Mouse (Mus musculus) limb, embryonic 10.5 days (tissue): ENCODE measurements at regions not wholly inside any gene's neighbourhood (a gene's known extent, or its start where the extent isn't known, plus 50 kb on each side); places are given as distances from the start of the nearest gene placed in this dataset.
A peak's percentile ranks its signal among the peaks of the same experiment; 100 is the strongest.

Source experiments
- DNase-seq: peaks from one replicate; pipeline ENCODE4 v3.0.0-alpha.2; 2017; ENCODE audit warnings: low spot score
- H3K27ac ChIP-seq: fragments of 300-500 bp; sonication (generic); 2 replicates; pipeline ENCODE4 v1.5.1; 2016; ENCODE audit warnings: mild to moderate bottlenecking
- H3K27me3 ChIP-seq: fragments of 300-500 bp; sonication (generic); 2 replicates; pipeline ENCODE4 v1.6.1; 2016; ENCODE audit warnings: low read depth, mild to moderate bottlenecking; ENCODE audit not compliant: poor library complexity, severe bottlenecking
- H3K36me3 ChIP-seq: fragments of 300-500 bp; sonication (generic); 2 replicates; pipeline ENCODE4 v1.6.1; 2016; ENCODE audit warnings: mild to moderate bottlenecking, moderate library complexity
- H3K4me1 ChIP-seq: fragments of 300-500 bp; sonication (generic); 2 replicates; pipeline ENCODE4 v1.6.1; 2016
- H3K4me3 ChIP-seq: fragments of 300-500 bp; sonication (generic); 2 replicates; pipeline ENCODE4 v1.5.1; 2016; ENCODE audit warnings: mild to moderate bottlenecking, moderate library complexity
- H3K9me3 ChIP-seq: fragments of 300-500 bp; sonication (generic); replicated peaks from 2 replicates; pipeline ENCODE4 v1.6.1; 2016; ENCODE audit warnings: mild to moderate bottlenecking
- WGBS: fragments of 180-500 bp; shearing (Covaris S2); methylation state at CpG from one replicate; pipeline ENCODE4 v1.1.7; 2016; 5-methylcytosine and 5-hydroxymethylcytosine counted together

DNA sequence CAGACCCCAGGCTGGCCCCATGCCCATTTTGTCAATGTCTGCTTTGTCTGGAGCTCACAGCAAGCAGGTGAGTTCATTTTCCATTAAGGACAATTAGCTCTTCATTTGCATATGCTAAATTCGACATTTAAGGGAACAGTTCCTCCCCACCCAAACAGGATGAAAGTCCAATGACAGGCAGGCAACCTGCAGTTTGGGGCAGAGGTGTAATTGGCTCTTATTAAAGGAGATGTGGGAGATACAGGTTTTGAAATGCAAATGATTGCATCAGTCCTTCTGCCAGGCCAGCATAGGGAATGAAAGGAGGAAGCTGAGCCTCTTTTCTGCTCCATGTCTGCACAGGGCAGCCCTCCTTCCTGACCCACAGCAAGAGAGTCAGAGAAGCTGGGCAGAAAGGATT, 96.2 kb upstream of the Zmiz1 start:
- WGBS = 9% methylated on average over 1 of the region's 1 CpGs
- no peak for DNase-seq
- Histone ChIP-seq H3K27me3 (no peaks in the 10 kb centered on the region), H3K36me3 (no peaks in the 10 kb centered on the region), H3K27ac (no peak overlapping the region), H3K4me1 (peaks cover 8% of the 10 kb centered on the region; the same call in 1 of the 2 replicates), H3K4me3 (no peak overlapping the region), H3K9me3 (no peaks in the 10 kb centered on the region)

DNA sequence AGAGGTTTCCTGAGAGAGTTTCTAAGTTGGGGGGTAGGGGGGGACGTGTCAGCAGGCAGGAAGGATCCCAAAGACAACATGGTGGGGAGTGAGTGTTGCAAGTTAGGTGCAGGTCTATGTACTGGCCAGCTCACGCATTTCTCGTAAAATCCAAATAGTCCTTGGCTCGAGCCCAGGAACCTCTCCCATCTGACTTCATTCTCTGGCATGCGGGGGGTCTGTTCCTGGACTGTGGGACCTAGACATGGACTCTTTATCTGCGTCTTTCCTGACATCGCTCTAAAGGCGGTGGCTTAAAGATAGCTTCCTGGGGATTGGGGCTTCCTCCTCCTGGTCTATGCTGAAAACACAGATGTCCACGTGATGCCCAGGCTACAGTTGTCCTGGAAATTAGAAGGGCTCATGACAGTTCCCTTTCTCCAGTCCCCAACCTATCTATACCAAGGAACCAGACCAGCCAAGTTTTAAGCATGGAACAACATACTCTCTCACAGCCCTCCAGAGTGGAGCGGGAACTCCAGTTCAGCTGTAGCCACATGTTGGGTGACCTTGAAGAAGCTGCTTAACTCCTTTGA, 93.7 kb upstream of the Zmiz1 start:
- DNase-seq = no peak
- no peak overlapping the region for H3K27ac ChIP-seq
- H3K27me3 ChIP-seq = no peaks in the 10 kb centered on the region
- H3K4me1 ChIP-seq = peaks cover 3% of the 10 kb centered on the region; the same call in 1 of the 2 replicates
- H3K9me3 ChIP-seq = no peaks in the 10 kb centered on the region
- H3K4me3 ChIP-seq = no peak overlapping the region
- 89% methylated on average over 10 of the region's 10 CpGs for WGBS
- peaks cover 2% of the 10 kb centered on the region; the same call in 1 of the 2 replicates for H3K36me3 ChIP-seq

DNA sequence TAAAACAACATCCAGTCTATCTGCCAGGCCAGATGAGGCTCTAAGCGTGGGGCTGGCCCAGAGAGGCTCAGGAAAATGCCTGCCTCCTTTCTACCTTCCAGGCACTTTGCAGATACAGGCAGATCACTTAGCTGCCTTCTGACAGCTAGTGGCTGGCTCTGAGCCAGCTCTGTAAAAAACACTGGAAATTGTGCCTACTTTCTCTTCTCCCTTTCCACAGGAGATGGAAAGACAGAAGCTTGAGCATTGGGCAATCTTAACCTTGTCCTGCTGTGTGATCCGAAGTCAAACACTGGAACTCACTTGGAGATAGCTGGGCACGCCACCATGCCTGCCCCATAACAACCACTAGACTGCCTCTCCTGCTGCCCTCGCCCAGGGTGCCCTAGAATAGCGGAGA, 93.0 kb upstream of the Zmiz1 start:
- Histone ChIP-seq H3K4me3 (no peak overlapping the region), H3K36me3 (peaks cover 2% of the 10 kb centered on the region; the same call in 1 of the 2 replicates), H3K27me3 (no peaks in the 10 kb centered on the region), H3K4me1 (peaks cover 10% of the 10 kb centered on the region; the same call in 1 of the 2 replicates), H3K9me3 (no peaks in the 10 kb centered on the region), H3K27ac (no peak overlapping the region)
- WGBS = 86% methylated on average over 5 of the region's 5 CpGs
- no peak for DNase-seq

DNA sequence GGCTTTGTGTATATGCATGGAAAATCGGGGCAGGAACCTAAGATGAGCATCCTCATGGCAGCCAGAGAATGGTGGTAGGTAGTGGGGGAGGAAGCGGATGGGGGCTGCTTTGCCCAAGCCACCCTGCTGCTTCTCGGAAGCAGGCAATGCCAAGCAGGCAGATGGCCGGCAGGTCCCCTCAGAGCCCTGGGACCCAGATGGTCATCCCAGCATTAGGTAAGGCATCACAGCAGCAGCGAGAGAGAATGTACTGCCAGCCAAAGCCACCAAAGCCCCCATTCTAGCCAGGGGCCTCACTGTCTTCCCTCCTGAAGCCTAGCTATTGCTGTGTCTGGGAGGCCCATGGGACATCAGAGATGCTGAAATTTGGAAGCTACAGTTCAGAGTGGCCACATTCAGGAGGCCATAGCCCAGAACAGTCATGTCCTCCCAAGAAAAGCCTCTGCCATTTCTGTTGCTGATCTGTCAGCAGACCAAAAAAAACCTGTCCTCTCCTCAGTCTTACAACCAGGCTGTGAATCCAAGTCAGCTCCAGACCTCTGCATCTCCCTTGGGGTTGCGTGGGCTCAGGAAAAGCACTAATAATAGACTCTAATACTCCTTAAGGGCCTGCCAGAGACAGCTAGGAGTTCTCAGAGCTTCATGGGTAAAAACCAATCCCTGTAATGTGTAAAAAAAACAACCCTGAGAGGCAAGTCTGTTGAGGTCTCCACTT, 88.5 kb upstream of the Zmiz1 start:
- WGBS = 96% methylated on average over 6 of the region's 6 CpGs
- DNase-seq = no peak
- Histone ChIP-seq H3K4me1 (peaks cover 28% of the 10 kb centered on the region), H3K36me3 (peaks cover 2% of the 10 kb centered on the region; the same call in 1 of the 2 replicates), H3K4me3 (no peak overlapping the region), H3K9me3 (no peaks in the 10 kb centered on the region), H3K27me3 (no peaks in the 10 kb centered on the region), H3K27ac (peak overlapping the region; percentile 82; the same call in 1 of the 2 replicates)

DNA sequence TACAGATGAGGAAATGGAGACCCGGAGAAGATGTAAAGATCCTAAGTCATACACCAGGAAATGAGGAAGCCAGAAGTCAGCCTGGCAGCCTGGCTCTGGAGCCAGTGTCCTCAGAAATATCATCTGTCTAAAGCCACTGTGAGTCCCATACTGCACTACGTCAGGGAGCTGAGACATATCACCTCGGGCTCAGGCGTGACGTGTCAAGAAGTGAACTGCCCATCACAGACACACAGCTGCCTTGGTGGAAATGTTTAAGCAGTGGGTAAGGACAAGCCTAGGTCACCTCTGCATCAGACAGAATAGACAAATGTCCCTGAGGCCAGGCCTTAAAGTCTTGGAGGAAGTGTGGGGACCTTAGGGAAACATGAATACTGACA, 88.0 kb upstream of the Zmiz1 start:
- peaks cover 28% of the 10 kb centered on the region for H3K4me1 ChIP-seq
- H3K27ac ChIP-seq = peak overlapping the region; percentile 82; the same call in 1 of the 2 replicates
- H3K36me3 ChIP-seq = peaks cover 2% of the 10 kb centered on the region; the same call in 1 of the 2 replicates
- DNase-seq = no peak
- no peaks in the 10 kb centered on the region for H3K9me3 ChIP-seq
- 74% methylated on average over 5 of the region's 5 CpGs for WGBS
- H3K4me3 ChIP-seq = no peak overlapping the region
- no peaks in the 10 kb centered on the region for H3K27me3 ChIP-seq

DNA sequence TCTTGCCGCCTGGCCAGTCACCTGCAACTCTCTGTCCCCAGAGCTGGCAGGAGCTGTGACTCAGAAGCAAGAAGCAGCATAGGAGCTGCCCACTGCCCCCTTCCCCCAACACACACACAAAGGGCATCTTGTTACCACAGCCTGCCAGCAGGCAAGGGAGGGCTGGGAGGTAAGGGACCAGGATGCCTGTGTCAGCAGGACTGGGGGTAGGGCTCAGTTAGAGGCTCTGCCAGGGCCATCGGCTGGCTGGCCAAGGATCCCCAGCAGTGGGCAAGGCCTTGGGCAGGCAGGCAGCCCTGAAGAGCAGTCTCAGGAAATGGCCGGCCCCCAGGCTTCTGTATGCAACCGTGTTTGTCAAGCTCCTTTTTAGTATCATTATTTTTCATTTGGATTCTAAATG, 87.3 kb upstream of the Zmiz1 start:
- WGBS = 69% methylated on average over 4 of the region's 4 CpGs
- DNase-seq = peak; percentile 41
- Histone ChIP-seq H3K36me3 (peaks cover 2% of the 10 kb centered on the region; the same call in 1 of the 2 replicates), H3K4me1 (peaks cover 30% of the 10 kb centered on the region), H3K9me3 (no peaks in the 10 kb centered on the region), H3K4me3 (no peak overlapping the region), H3K27me3 (no peaks in the 10 kb centered on the region), H3K27ac (peak overlapping the region; percentile 82)

DNA sequence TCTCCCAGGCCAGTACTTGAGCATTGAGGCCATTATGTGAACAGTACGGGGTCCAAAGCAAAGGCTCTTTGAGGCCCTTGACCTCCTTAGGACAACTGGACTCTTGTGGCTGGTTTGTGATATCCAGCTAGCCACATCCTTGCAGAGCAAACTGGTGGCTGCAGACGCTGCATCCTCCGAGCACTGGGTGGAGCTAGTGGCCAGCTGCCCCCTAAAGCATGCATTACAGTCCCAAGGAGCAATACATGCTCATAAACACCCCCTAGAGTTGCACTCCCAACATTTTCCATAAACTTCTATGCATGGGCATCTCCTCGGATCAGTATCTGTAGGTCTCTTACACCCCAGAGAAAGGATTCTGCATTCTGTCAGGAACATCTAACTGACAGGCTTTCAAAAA, 86.4 kb upstream of the Zmiz1 start:
- WGBS = 58% methylated on average over 4 of the region's 4 CpGs
- no peaks in the 10 kb centered on the region for H3K27me3 ChIP-seq
- DNase-seq = no peak
- H3K27ac ChIP-seq = peak overlapping the region; percentile 82
- no peak overlapping the region for H3K4me3 ChIP-seq
- peaks cover 39% of the 10 kb centered on the region for H3K4me1 ChIP-seq
- H3K36me3 ChIP-seq = peaks cover 2% of the 10 kb centered on the region; the same call in 1 of the 2 replicates
- H3K9me3 ChIP-seq = no peaks in the 10 kb centered on the region

DNA sequence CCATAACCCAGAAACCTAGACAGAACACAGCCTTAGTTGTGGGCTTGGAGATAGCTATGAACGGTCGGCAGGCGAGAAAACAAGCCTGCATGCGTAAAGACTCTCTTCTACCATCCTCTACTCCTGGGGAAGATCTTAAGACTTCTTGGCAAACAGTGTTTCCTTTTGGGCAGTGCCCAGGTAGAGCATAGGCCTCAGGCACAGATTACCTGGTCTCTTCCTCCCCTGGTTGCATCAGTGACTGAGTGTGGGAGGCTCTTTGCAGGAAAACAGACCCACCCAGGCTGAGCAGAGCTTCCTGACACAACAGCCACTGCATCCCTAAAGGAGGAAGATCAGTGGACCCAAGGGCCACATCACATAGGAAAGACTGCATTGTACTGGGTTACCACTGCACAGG, 85.8 kb upstream of the Zmiz1 start:
- Histone ChIP-seq H3K27ac (no peak overlapping the region), H3K36me3 (peaks cover 2% of the 10 kb centered on the region; the same call in 1 of the 2 replicates), H3K4me3 (no peak overlapping the region), H3K4me1 (peaks cover 45% of the 10 kb centered on the region), H3K27me3 (no peaks in the 10 kb centered on the region), H3K9me3 (no peaks in the 10 kb centered on the region)
- DNase-seq = no peak
- 97% methylated on average over 4 of the region's 4 CpGs for WGBS

DNA sequence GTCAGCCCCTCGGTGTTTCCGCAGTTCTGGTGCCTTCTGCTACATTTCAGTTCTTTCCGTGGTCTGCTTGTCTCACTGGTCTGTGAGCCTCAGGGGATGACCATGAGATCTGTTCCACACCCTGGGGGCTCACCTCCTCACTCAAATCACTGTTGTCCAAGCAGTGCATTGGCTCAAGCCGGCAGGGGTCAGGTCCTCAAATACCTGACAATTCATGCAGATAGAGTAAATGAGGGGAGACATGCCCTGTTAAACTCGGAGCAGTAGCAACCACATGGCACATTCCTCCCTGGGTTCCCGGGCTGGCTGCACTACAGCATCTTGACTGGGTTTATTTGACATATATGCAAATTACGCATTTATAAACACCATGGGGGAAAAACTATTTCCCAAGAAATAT, 84.0 kb upstream of the Zmiz1 start:
- Histone ChIP-seq H3K9me3 (no peaks in the 10 kb centered on the region), H3K4me1 (peaks cover 61% of the 10 kb centered on the region), H3K27me3 (no peaks in the 10 kb centered on the region), H3K36me3 (no peaks in the 10 kb centered on the region), H3K27ac (0 out of 2 replicates have a peak overlapping the region, but pooled peaks have one; percentile 26), H3K4me3 (no peak overlapping the region)
- DNase-seq = no peak
- WGBS = 76% methylated on average over 7 of the region's 7 CpGs

DNA sequence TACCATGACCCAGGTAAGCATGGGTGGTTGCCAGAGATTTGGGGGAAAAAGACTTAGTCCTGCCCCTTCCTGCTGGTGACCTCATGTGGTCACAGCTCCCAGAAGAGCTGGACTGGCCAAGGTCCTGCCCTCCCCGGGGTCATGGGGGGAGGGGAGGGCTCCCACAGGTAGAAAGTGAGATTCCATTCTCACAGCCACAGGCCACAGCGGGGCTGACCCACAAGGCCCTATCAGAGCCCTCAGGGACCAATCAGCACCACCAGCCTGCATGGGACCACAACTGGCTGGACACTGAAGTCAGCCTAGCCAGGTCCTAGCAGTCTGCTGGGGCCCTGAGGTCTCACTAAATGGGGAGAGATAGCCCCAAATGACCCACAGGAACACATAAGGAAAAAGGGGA, 81.9 kb upstream of the Zmiz1 start:
- H3K36me3 ChIP-seq = no peaks in the 10 kb centered on the region

DNA sequence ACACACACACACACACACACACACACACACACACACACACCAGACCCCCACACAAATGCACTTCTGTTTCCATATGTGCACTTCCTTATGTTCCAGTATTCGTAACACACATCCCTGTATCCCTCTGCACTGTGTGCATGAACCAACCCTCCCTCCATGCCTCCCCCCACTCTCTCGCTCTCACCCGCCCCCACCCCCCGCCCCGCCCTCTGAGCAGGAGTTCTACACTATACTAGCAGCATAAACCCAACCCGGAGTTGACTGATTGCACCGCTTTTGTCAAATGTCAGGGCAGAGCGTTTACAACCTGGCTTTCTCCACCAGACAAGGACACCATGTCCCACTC, 81.5 kb upstream of the Zmiz1 start:
- no peaks in the 10 kb centered on the region for H3K9me3 ChIP-seq
- WGBS = 6% methylated on average over 8 of the region's 8 CpGs
- no peaks in the 10 kb centered on the region for H3K36me3 ChIP-seq
- H3K4me3 ChIP-seq = peak overlapping the region; percentile 57
- peaks cover 38% of the 10 kb centered on the region for H3K4me1 ChIP-seq
- no peaks in the 10 kb centered on the region for H3K27me3 ChIP-seq
- peak overlapping the region; percentile 99 for H3K27ac ChIP-seq
- DNase-seq = no peak

More for the DNA sequence above, 81.9 kb upstream of the Zmiz1 start:
- Histone ChIP-seq H3K27ac (peak overlapping the region; percentile 99), H3K9me3 (no peaks in the 10 kb centered on the region), H3K27me3 (no peaks in the 10 kb centered on the region), H3K4me3 (peak overlapping the region; percentile 57; the same call in 1 of the 2 replicates), H3K4me1 (peaks cover 41% of the 10 kb centered on the region)
- no peak for DNase-seq
- WGBS = 32% methylated on average over 2 of the region's 2 CpGs

DNA sequence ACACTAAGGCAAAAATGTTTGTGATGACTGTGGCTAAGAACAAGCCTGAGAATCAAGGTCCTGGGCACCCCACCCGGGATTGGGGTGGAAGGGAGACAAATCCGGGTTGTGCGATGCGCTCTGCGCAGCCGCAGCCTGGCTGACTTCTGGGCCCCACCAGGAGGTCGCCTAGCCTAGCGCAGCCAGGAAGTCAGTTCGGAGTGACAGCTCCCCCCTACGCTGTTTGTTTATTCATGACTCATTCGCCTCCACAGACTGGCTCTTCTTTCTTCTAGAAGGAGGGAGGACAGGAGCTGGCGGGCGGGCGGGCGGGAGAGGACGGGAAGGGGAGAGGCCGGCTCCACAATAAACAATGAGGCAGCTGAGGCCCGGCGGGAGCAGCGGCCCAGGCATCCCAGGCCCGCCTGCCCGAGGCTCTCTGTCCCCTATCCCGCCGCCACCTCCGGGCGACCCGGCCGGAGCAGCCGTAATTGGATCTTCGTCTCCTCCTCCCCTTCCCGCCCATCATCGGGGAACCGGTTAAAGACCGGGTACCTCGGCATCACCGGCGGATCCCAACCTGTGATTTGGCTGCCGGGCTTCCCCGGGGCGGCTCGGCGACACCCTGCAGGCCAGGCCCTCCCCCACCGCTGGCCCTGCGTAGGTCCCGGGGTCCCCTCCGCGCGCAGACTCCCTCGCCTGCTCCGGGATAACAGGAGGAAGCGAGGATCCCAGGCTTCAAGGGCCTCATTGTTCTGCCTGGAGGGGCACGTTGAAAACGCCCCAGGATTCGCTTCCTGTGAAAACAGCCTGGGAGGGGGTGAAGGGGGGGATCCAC, 80.9 kb upstream of the Zmiz1 start:
- no peaks in the 10 kb centered on the region for H3K27me3 ChIP-seq
- H3K9me3 ChIP-seq = no peaks in the 10 kb centered on the region
- H3K4me1 ChIP-seq = peaks cover 41% of the 10 kb centered on the region
- under 1% methylated on average over 54 of the region's 54 CpGs for WGBS
- peak; percentile 84 for DNase-seq
- H3K4me3 ChIP-seq = peak overlapping the region; percentile 57
- peak overlapping the region; percentile 99 for H3K27ac ChIP-seq
- no peaks in the 10 kb centered on the region for H3K36me3 ChIP-seq

DNA sequence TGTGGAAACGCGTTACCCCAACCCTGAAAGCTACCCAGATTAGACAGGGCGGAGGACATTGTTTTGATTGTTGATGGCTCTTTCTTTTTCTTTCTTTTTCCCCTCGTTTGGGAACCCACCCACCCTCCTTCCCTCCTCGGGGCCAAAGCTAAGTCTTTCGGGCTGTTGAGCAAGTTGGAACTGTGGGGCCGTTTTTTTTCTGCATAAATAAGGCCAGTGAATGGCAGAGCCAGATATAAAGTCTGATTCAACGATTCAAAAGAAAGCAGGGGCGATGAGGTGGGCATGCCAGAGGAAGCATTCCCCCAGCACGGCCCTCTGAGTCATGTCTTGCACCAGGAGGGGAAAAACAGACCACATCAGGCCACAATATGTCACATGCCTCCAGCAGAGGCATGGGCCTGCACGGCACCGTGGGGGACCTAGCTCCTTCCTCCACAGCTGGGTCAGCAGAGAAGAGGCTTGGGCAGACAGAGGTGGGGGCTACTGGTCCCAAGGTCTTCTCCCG, 80.2 kb upstream of the Zmiz1 start:
- H3K36me3 ChIP-seq = no peaks in the 10 kb centered on the region
- H3K4me1 ChIP-seq = peaks cover 45% of the 10 kb centered on the region
- WGBS = 7% methylated on average over 13 of the region's 13 CpGs
- peak; percentile 65 for DNase-seq
- H3K27ac ChIP-seq = peak overlapping the region; percentile 99
- peak overlapping the region; percentile 57 for H3K4me3 ChIP-seq
- no peaks in the 10 kb centered on the region for H3K9me3 ChIP-seq
- H3K27me3 ChIP-seq = no peaks in the 10 kb centered on the region
